Mouse (Mus musculus) lung, postnatal 0 days (tissue): ENCODE results near the gene E130114P18Rik.

Source experiments
- CTCF ChIP-seq: IDR thresholded peaks from 2 replicates; pipeline ENCODE4 v1.5.1; 2016; ENCODE audit warnings: antibody characterized with exemption, mild to moderate bottlenecking
- EP300 ChIP-seq: IDR thresholded peaks from 2 replicates; pipeline ENCODE4 v1.6.1; 2016; ENCODE audit warnings: antibody characterized with exemption, mild to moderate bottlenecking, control low read depth

DNA sequence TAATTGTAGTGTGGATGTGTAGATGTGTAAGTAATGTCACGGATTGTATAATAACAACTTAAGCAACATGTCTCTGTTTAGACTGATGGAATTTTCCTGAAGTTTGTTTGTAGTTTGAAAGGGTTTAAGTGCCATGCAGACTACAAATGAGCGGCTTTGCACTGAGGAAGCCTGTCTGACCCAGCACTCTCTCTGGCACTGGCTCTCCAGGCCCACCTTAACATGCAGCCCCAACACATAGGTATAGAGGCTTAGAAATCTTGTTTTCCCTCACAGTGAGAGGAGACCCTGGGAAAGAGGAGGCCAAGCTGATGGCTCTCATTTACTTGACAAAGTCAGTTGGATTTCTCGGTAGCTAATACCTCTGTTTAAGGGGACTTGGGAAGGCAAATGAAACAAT, 19.2 kb downstream of the E130114P18Rik start:
- TF ChIP-seq EP300: no peak
- no peak for TF ChIP-seq CTCF
